Mouse (Mus musculus) kidney, adult 2 months (tissue): ENCODE data around the gene Slc17a4. TPM values are rescaled to one million over a fixed set of nuclear protein-coding genes. Genes with fewer than 3 reads are reported as not detected.

Experiments
- DNase-seq: peaks from one replicate; pipeline ENCODE4 v3.0.0; 2021
- H3K27ac ChIP-seq: fragments of 200-500 bp; 2 replicates; pipeline ENCODE4 v1.5.1; 2012; ENCODE audit warnings: low read depth, low read length, control low read depth, inconsistent platforms; ENCODE audit not compliant: insufficient read depth
- H3K27me3 ChIP-seq: fragments of 200-500 bp; replicated peaks from 2 replicates; pipeline ENCODE4 v1.6.1; 2012; ENCODE audit warnings: mild to moderate bottlenecking, moderate library complexity, low read length, inconsistent platforms; ENCODE audit not compliant: control insufficient read depth, insufficient read depth
- H3K36me3 ChIP-seq: fragments of 200-500 bp; 2 replicates; pipeline ENCODE4 v1.6.1; 2012; ENCODE audit warnings: mild to moderate bottlenecking, moderate library complexity, low read length, inconsistent platforms; ENCODE audit not compliant: control insufficient read depth, insufficient read depth
- H3K4me1 ChIP-seq: fragments of 200-500 bp; 2 replicates; pipeline ENCODE4 v1.6.1; 2011; ENCODE audit warnings: low read length; ENCODE audit not compliant: control insufficient read depth, insufficient read depth
- H3K4me3 ChIP-seq: fragments of 200-500 bp; 2 replicates; pipeline ENCODE4 v1.5.1; 2011; ENCODE audit warnings: mild to moderate bottlenecking, low read depth, low read length, control low read depth; ENCODE audit not compliant: insufficient read depth
- CTCF ChIP-seq: fragments of 200-500 bp; conservative IDR thresholded peaks from 2 replicates; pipeline ENCODE4 v1.5.1; 2011; ENCODE audit warnings: low read depth, mild to moderate bottlenecking, control low read depth, low read length, moderate library complexity, mixed read lengths; ENCODE audit not compliant: insufficient read depth, insufficient read length
- POLR2A ChIP-seq: fragments of 200-500 bp; IDR thresholded peaks from one replicate; pipeline ENCODE4 v1.6.1; 2011; ENCODE audit warnings: low read depth, low read length, control low read depth
- WGBS: fragments of 180-500 bp; shearing (Covaris S2); methylation state at CpG from one replicate; pipeline ENCODE4 v1.1.7; 2018; 5-methylcytosine and 5-hydroxymethylcytosine counted together
- polyA plus RNA-seq: library from polyadenylated mRNA; depleted of rRNA; stranded (reverse); fragments of >200 nt; gene quantifications from 2 replicates; pipeline ENCODE4 v1.2.3, GENCODE M21; 2012

The Slc17a4 gene
- polyA plus RNA-seq, 1 experiment, result 2.8 TPM

GRCm38 (mm10) chr13:23917674-23918073 is 2.9 kb upstream of the Slc17a4 start:
- H3K27me3 ChIP-seq, result no peaks in the 10 kb centered on the region
- TF ChIP-seq CTCF, result no peak
- TF ChIP-seq POLR2A, result no peak
- no peak overlapping the region for H3K27ac ChIP-seq
- peak; percentile 61 for DNase-seq
- H3K4me3 ChIP-seq, result no peak overlapping the region
- no peaks in the 10 kb centered on the region for H3K36me3 ChIP-seq
- peaks cover 12% of the 10 kb centered on the region for H3K4me1 ChIP-seq
- WGBS, result 55% methylated on average over 4 of the region's 4 CpGs

- Histone ChIP-seq H3K36me3 (no peaks in the 10 kb centered on the region), H3K27me3 (no peaks in the 10 kb centered on the region), H3K4me1 (peaks cover 12% of the 10 kb centered on the region), H3K4me3 (no peak overlapping the region), H3K27ac (no peak overlapping the region)
- WGBS, result 97% methylated on average over 1 of the region's 1 CpGs
- TF ChIP-seq CTCF (no peak), POLR2A (no peak)
- no peak for DNase-seq
Measured at GRCm38 (mm10) chr13:23916132-23916531, 1.3 kb upstream of the Slc17a4 start.

- peak; percentile 43 for DNase-seq
- Histone ChIP-seq H3K4me1 (peaks cover 12% of the 10 kb centered on the region), H3K4me3 (no peak overlapping the region), H3K36me3 (no peaks in the 10 kb centered on the region), H3K27ac (peak overlapping the region; percentile 70; the same call in 1 of the 2 replicates), H3K27me3 (no peaks in the 10 kb centered on the region)
- 23% methylated on average over 6 of the region's 6 CpGs for WGBS
- TF ChIP-seq POLR2A, result no peak
- TF ChIP-seq CTCF, result no peak
Measured at GRCm38 (mm10) chr13:23913791-23914306, 960 bp downstream of the Slc17a4 start.

DNA sequence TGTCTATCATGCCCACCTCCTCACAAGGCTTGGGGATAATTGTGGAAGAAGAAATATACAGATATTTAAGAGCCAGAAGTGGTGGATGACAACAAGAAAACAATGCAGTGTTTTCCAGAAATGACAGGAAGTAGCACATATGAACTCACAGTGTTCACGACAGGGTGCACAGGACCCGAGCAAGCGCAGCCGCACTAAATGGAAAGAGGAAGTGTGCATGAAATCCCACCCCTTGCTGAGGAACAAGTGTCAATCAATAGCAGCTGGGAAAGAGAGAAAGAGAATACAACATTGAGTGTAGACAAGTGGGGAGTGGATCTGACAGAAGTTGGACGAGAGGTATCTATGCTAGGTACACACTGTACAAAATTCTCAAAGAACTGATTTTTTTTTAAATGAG is 3.5 kb downstream of the Slc17a4 start:
- Histone ChIP-seq H3K4me1 (peaks cover 12% of the 10 kb centered on the region), H3K36me3 (no peaks in the 10 kb centered on the region), H3K4me3 (no peak overlapping the region), H3K27ac (no peak overlapping the region), H3K27me3 (no peaks in the 10 kb centered on the region)
- WGBS, result 79% methylated on average over 5 of the region's 5 CpGs
- no peak for DNase-seq
- no peak for TF ChIP-seq POLR2A
- no peak for TF ChIP-seq CTCF

DNA sequence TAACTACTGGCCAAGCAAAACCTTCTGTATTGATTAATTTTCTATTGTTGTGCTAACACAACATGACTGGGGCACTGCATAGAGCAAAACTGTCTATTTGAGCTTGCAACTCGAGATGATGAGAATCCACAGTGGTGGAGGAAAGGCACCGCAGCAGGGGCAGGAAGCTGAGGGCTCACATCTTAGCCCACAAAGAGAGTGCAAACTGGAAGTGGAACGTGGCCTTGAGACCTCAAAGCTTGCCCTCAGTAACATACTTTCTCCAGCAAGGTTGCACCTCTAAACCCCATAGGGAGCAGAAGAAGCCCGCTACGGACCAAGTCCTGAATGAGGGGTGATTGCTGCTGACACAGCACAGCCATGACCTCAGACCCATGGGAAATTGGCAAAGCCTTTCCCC is 4.7 kb downstream of the Slc17a4 start:
- no peak for DNase-seq
- WGBS, result 70% methylated on average over 5 of the region's 5 CpGs
- H3K4me1 ChIP-seq, result peaks cover 12% of the 10 kb centered on the region

GRCm38 (mm10) chr13:23906906-23907305 is 7.9 kb downstream of the Slc17a4 start:
- WGBS, result 93% methylated on average over 5 of the region's 5 CpGs
- TF ChIP-seq POLR2A (no peak), CTCF (no peak)
- Histone ChIP-seq H3K4me1 (no peaks in the 10 kb centered on the region; the same call in 1 of the 2 replicates), H3K27me3 (no peaks in the 10 kb centered on the region), H3K36me3 (no peaks in the 10 kb centered on the region), H3K27ac (no peak overlapping the region), H3K4me3 (no peak overlapping the region)
- DNase-seq, result no peak

More for the DNA sequence above, 4.7 kb downstream of the Slc17a4 start:
- TF ChIP-seq POLR2A, result no peak
- no peak for TF ChIP-seq CTCF
- Histone ChIP-seq H3K4me3 (no peak overlapping the region), H3K36me3 (no peaks in the 10 kb centered on the region), H3K27ac (no peak overlapping the region), H3K27me3 (no peaks in the 10 kb centered on the region)

DNA sequence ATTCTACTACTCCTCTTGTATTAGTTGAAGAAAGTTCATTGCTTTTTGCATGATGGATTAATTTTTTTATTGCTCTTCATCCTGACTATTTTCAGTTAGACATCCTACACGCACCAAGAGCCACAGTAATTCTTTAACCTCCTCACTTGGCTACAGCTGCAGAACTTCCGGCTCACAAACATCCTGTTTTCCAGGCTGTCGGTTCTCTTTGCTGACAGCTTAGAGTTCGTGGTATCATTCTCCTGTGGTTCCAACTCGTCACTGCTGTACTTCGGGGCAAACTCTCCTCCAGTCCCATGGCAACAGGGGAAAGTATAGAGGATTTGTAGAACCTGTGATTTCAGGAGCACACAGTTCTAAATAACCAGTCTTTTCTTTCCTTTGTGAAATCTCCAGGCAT is 16.6 kb downstream of the Slc17a4 start:
- DNase-seq, result peak; percentile 52
- Histone ChIP-seq H3K27ac (no peak overlapping the region), H3K4me3 (no peak overlapping the region), H3K27me3 (no peaks in the 10 kb centered on the region), H3K36me3 (peaks cover 2% of the 10 kb centered on the region; the same call in 1 of the 2 replicates), H3K4me1 (no peaks in the 10 kb centered on the region; the same call in 1 of the 2 replicates)
- 8% methylated on average over 6 of the region's 6 CpGs for WGBS
- TF ChIP-seq POLR2A, result no peak
- TF ChIP-seq CTCF, result no peak

GRCm38 (mm10) chr13:23893269-23893593 is 21.6 kb downstream of the Slc17a4 start:
- DNase-seq, result no peak
- peaks cover 10% of the 10 kb centered on the region; the same call in 1 of the 2 replicates for H3K36me3 ChIP-seq
- 83% methylated on average over 4 of the region's 4 CpGs for WGBS
- H3K27me3 ChIP-seq, result no peaks in the 10 kb centered on the region
- TF ChIP-seq CTCF (no peak), POLR2A (no peak)
- H3K4me3 ChIP-seq, result no peak overlapping the region
- H3K27ac ChIP-seq, result no peak overlapping the region
- H3K4me1 ChIP-seq, result no peaks in the 10 kb centered on the region; the same call in 1 of the 2 replicates
